Mouse (Mus musculus): ENCODE measurements around the gene Vcp.

- no peak for TF ChIP-seq CTCF (IDR thresholded peaks at IDR 0.05)
- TF ChIP-seq POLR2A (IDR thresholded peaks at IDR 0.05; ENCODE audit: insufficient read depth, low read depth, low read length): no peak
- TF ChIP-seq EP300 (IDR thresholded peaks at IDR 0.05; ENCODE audit: insufficient read depth, low read depth, low read length): no peak
These were observed 26.4 kb downstream of the Vcp start for GRCm38 (mm10) chr4:42973868-42974267.

Measured in heart, adult 2 months (tissue).